Mouse (Mus musculus) adrenal gland, adult 2 months (tissue): ENCODE measurements at regions not wholly inside any gene's neighbourhood (a gene's known extent, or its start where the extent isn't known, plus 50 kb on each side); places are given as distances from the start of the nearest gene placed in this dataset.

Experiments
- DNase-seq: peaks from one replicate; pipeline ENCODE4 v3.0.0; 2021

- DNase-seq, result peak; percentile 56
Observed at GRCm38 (mm10) chr2:75142675-75143074, 317.1 kb downstream of the Mtx2 start.

- DNase-seq, result no peak
Observed at GRCm38 (mm10) chr2:75144861-75145260, 319.3 kb downstream of the Mtx2 start.

- DNase-seq, result no peak
Observed at GRCm38 (mm10) chr2:75146256-75146655, 320.7 kb downstream of the Mtx2 start.

GRCm38 (mm10) chr2:75147399-75147798 is 321.8 kb downstream of the Mtx2 start:
- DNase-seq, result no peak

- no peak for DNase-seq
Observed at GRCm38 (mm10) chr2:75147967-75148366, 322.4 kb downstream of the Mtx2 start.

- DNase-seq, result no peak
Observed at GRCm38 (mm10) chr2:75149036-75149435, 323.4 kb downstream of the Mtx2 start.

GRCm38 (mm10) chr2:75149562-75149961 is 324.0 kb downstream of the Mtx2 start:
- DNase-seq, result no peak

- peak; percentile 36 for DNase-seq
Observed at GRCm38 (mm10) chr2:75150986-75151385, 325.4 kb downstream of the Mtx2 start.

- DNase-seq, result no peak
Observed at GRCm38 (mm10) chr2:75151519-75151918, 325.9 kb downstream of the Mtx2 start.

GRCm38 (mm10) chr2:75152477-75152990 is 326.9 kb downstream of the Mtx2 start:
- peak; percentile 22 for DNase-seq

- no peak for DNase-seq
Observed at GRCm38 (mm10) chr2:75154448-75154847, 328.8 kb downstream of the Mtx2 start.

GRCm38 (mm10) chr2:75158581-75158980 is 333.0 kb downstream of the Mtx2 start:
- DNase-seq, result no peak

GRCm38 (mm10) chr2:75161075-75161474 is 335.5 kb downstream of the Mtx2 start:
- no peak for DNase-seq

GRCm38 (mm10) chr2:75164987-75165386 is 339.4 kb downstream of the Mtx2 start:
- no peak for DNase-seq

GRCm38 (mm10) chr2:75176267-75176666 is 350.7 kb downstream of the Mtx2 start:
- DNase-seq, result no peak

GRCm38 (mm10) chr2:75183293-75183692 is 357.7 kb downstream of the Mtx2 start:
- no peak for DNase-seq

GRCm38 (mm10) chr2:75202587-75203220 is 377.1 kb downstream of the Mtx2 start:
- DNase-seq, result no peak

- peak; percentile 9 for DNase-seq
Observed at GRCm38 (mm10) chr2:75208821-75209758, 383.5 kb downstream of the Mtx2 start.

GRCm38 (mm10) chr2:75209790-75210583 is 384.4 kb downstream of the Mtx2 start:
- no peak for DNase-seq

GRCm38 (mm10) chr2:75216931-75217330 is 391.3 kb downstream of the Mtx2 start:
- DNase-seq, result no peak

GRCm38 (mm10) chr2:75220775-75221359 is 395.3 kb downstream of the Mtx2 start:
- no peak for DNase-seq

- DNase-seq, result peak; percentile 51
Observed at GRCm38 (mm10) chr2:75224443-75224842, 398.8 kb downstream of the Mtx2 start.
